Mouse (Mus musculus): ENCODE measurements around the gene Pax8. TPM values are rescaled to one million over a fixed set of nuclear protein-coding genes. Genes with fewer than 3 reads are reported as not detected.

Pax8 gene
- polyA plus RNA-seq, 1 experiment from 2014 or later: not detected

GRCm38 (mm10) chr2:24427866-24428675, 47.3 kb downstream of the Pax8 start:
- no peak for ATAC-seq (ENCODE audit: low read depth)
- WGBS: 37% methylated on average over 12 of the region's 12 CpGs
- Histone ChIP-seq H3K27me3 (ENCODE audit: control insufficient read depth, insufficient read depth, low read depth, low read length) (no peaks in the 10 kb centered on the region), H3K9ac (ENCODE audit: low read length) (no peak overlapping the region), H3K36me3 (ENCODE audit: control insufficient read depth, insufficient read depth, low read length) (no peaks in the 10 kb centered on the region), H3K9me3 (ENCODE audit: control insufficient read depth, low read length) (no peaks in the 10 kb centered on the region), H3K27ac (ENCODE audit: low read length) (no peak overlapping the region), H3K4me3 (ENCODE audit: low read length) (no peak overlapping the region), H3K4me2 (ENCODE audit: low read depth, low read length) (no peak overlapping the region), H3K4me1 (replicated peaks; ENCODE audit: control insufficient read depth, insufficient read depth, low read length) (no peaks in the 10 kb centered on the region)

- WGBS: 75% methylated on average over 2 of the region's 2 CpGs
Measured at GRCm38 (mm10) chr2:24425630-24426029, 49.8 kb downstream of the Pax8 start.

GRCm38 (mm10) chr2:24422815-24423214, 52.6 kb downstream of the Pax8 start:
- no peak overlapping the region for H3K27ac ChIP-seq (ENCODE audit: low read length)
- no peak for ATAC-seq (ENCODE audit: low read depth)
- WGBS: 53% methylated on average over 3 of the region's 3 CpGs
- H3K36me3 ChIP-seq (ENCODE audit: control insufficient read depth, insufficient read depth, low read length): no peaks in the 10 kb centered on the region
- H3K4me2 ChIP-seq (ENCODE audit: low read depth, low read length): no peak overlapping the region
- no peaks in the 10 kb centered on the region for H3K27me3 ChIP-seq (ENCODE audit: control insufficient read depth, insufficient read depth, low read depth, low read length)
- no peaks in the 10 kb centered on the region for H3K9me3 ChIP-seq (ENCODE audit: control insufficient read depth, low read length)
- no peak overlapping the region for H3K4me3 ChIP-seq (ENCODE audit: low read length)
- no peaks in the 10 kb centered on the region for H3K4me1 ChIP-seq (replicated peaks; ENCODE audit: control insufficient read depth, insufficient read depth, low read length)
- no peak overlapping the region for H3K9ac ChIP-seq (ENCODE audit: low read length)

More at GRCm38 (mm10) chr2:24425630-24426029, 49.8 kb downstream of the Pax8 start:
- ATAC-seq (ENCODE audit: low read depth): no peak
- no peaks in the 10 kb centered on the region for H3K4me1 ChIP-seq (replicated peaks; ENCODE audit: control insufficient read depth, insufficient read depth, low read length)
- no peaks in the 10 kb centered on the region for H3K36me3 ChIP-seq (ENCODE audit: control insufficient read depth, insufficient read depth, low read length)
- H3K27ac ChIP-seq (ENCODE audit: low read length): no peak overlapping the region
- no peak overlapping the region for H3K4me3 ChIP-seq (ENCODE audit: low read length)
- H3K9me3 ChIP-seq (ENCODE audit: control insufficient read depth, low read length): no peaks in the 10 kb centered on the region
- H3K27me3 ChIP-seq (ENCODE audit: control insufficient read depth, insufficient read depth, low read depth, low read length): no peaks in the 10 kb centered on the region
- H3K4me2 ChIP-seq (ENCODE audit: low read depth, low read length): no peak overlapping the region
- no peak overlapping the region for H3K9ac ChIP-seq (ENCODE audit: low read length)

GRCm38 (mm10) chr2:24421211-24421863, 54.1 kb downstream of the Pax8 start:
- Histone ChIP-seq H3K9me3 (ENCODE audit: control insufficient read depth, low read length) (no peaks in the 10 kb centered on the region), H3K9ac (ENCODE audit: low read length) (no peak overlapping the region), H3K36me3 (ENCODE audit: control insufficient read depth, insufficient read depth, low read length) (no peaks in the 10 kb centered on the region), H3K27ac (ENCODE audit: low read length) (no peak overlapping the region), H3K4me2 (ENCODE audit: low read depth, low read length) (no peak overlapping the region), H3K4me1 (replicated peaks; ENCODE audit: control insufficient read depth, insufficient read depth, low read length) (no peaks in the 10 kb centered on the region), H3K4me3 (ENCODE audit: low read length) (no peak overlapping the region), H3K27me3 (ENCODE audit: control insufficient read depth, insufficient read depth, low read depth, low read length) (no peaks in the 10 kb centered on the region)
- 83% methylated on average over 6 of the region's 6 CpGs for WGBS
- no peak for ATAC-seq (ENCODE audit: low read depth)

- Histone ChIP-seq H3K27me3 (ENCODE audit: control insufficient read depth, insufficient read depth, low read depth, low read length) (no peaks in the 10 kb centered on the region), H3K9ac (ENCODE audit: low read length) (no peak overlapping the region), H3K4me1 (replicated peaks; ENCODE audit: control insufficient read depth, insufficient read depth, low read length) (peaks cover 9% of the 10 kb centered on the region), H3K4me2 (ENCODE audit: low read depth, low read length) (no peak overlapping the region), H3K36me3 (ENCODE audit: control insufficient read depth, insufficient read depth, low read length) (no peaks in the 10 kb centered on the region), H3K4me3 (ENCODE audit: low read length) (no peak overlapping the region), H3K9me3 (ENCODE audit: control insufficient read depth, low read length) (no peaks in the 10 kb centered on the region), H3K27ac (ENCODE audit: low read length) (no peak overlapping the region)
- no peak for ATAC-seq (ENCODE audit: low read depth)
- 75% methylated on average over 4 of the region's 4 CpGs for WGBS
Measured at GRCm38 (mm10) chr2:24417564-24417963, 57.8 kb downstream of the Pax8 start.

- Histone ChIP-seq H3K9ac (ENCODE audit: low read length) (no peak overlapping the region), H3K9me3 (ENCODE audit: control insufficient read depth, low read length) (no peaks in the 10 kb centered on the region), H3K4me1 (replicated peaks; ENCODE audit: control insufficient read depth, insufficient read depth, low read length) (peaks cover 9% of the 10 kb centered on the region), H3K36me3 (ENCODE audit: control insufficient read depth, insufficient read depth, low read length) (no peaks in the 10 kb centered on the region), H3K4me3 (ENCODE audit: low read length) (no peak overlapping the region), H3K27me3 (ENCODE audit: control insufficient read depth, insufficient read depth, low read depth, low read length) (no peaks in the 10 kb centered on the region), H3K27ac (ENCODE audit: low read length) (no peak overlapping the region), H3K4me2 (ENCODE audit: low read depth, low read length) (no peak overlapping the region)
- WGBS: 13% methylated on average over 2 of the region's 2 CpGs
- no peak for ATAC-seq (ENCODE audit: low read depth)
Measured at GRCm38 (mm10) chr2:24417106-24417505, 58.3 kb downstream of the Pax8 start.

GRCm38 (mm10) chr2:24416668-24417067, 58.7 kb downstream of the Pax8 start:
- H3K9me3 ChIP-seq (ENCODE audit: control insufficient read depth, low read length): no peaks in the 10 kb centered on the region
- 13% methylated on average over 9 of the region's 9 CpGs for WGBS
- no peak overlapping the region for H3K9ac ChIP-seq (ENCODE audit: low read length)
- no peaks in the 10 kb centered on the region for H3K27me3 ChIP-seq (ENCODE audit: control insufficient read depth, insufficient read depth, low read depth, low read length)
- H3K4me1 ChIP-seq (replicated peaks; ENCODE audit: control insufficient read depth, insufficient read depth, low read length): peaks cover 9% of the 10 kb centered on the region
- no peak for ATAC-seq (ENCODE audit: low read depth)
- no peaks in the 10 kb centered on the region for H3K36me3 ChIP-seq (ENCODE audit: control insufficient read depth, insufficient read depth, low read length)
- H3K4me2 ChIP-seq (ENCODE audit: low read depth, low read length): no peak overlapping the region
- no peak overlapping the region for H3K4me3 ChIP-seq (ENCODE audit: low read length)
- no peak overlapping the region for H3K27ac ChIP-seq (ENCODE audit: low read length)

GRCm38 (mm10) chr2:24413677-24414076, 61.7 kb downstream of the Pax8 start:
- 80% methylated on average over 4 of the region's 4 CpGs for WGBS
- H3K4me2 ChIP-seq (ENCODE audit: low read depth, low read length): no peak overlapping the region
- no peak for ATAC-seq (ENCODE audit: low read depth)
- no peaks in the 10 kb centered on the region for H3K27me3 ChIP-seq (ENCODE audit: control insufficient read depth, insufficient read depth, low read depth, low read length)
- no peaks in the 10 kb centered on the region for H3K36me3 ChIP-seq (ENCODE audit: control insufficient read depth, insufficient read depth, low read length)
- no peaks in the 10 kb centered on the region for H3K9me3 ChIP-seq (ENCODE audit: control insufficient read depth, low read length)
- H3K9ac ChIP-seq (ENCODE audit: low read length): no peak overlapping the region
- H3K27ac ChIP-seq (ENCODE audit: low read length): peak overlapping the region; percentile 53
- no peak overlapping the region for H3K4me3 ChIP-seq (ENCODE audit: low read length)
- peaks cover 9% of the 10 kb centered on the region for H3K4me1 ChIP-seq (replicated peaks; ENCODE audit: control insufficient read depth, insufficient read depth, low read length)

- H3K36me3 ChIP-seq (ENCODE audit: control insufficient read depth, insufficient read depth, low read length): no peaks in the 10 kb centered on the region
- peaks cover 9% of the 10 kb centered on the region for H3K4me1 ChIP-seq (replicated peaks; ENCODE audit: control insufficient read depth, insufficient read depth, low read length)
- no peaks in the 10 kb centered on the region for H3K9me3 ChIP-seq (ENCODE audit: control insufficient read depth, low read length)
- WGBS: 22% methylated on average over 3 of the region's 3 CpGs
- no peak overlapping the region for H3K4me2 ChIP-seq (ENCODE audit: low read depth, low read length)
- H3K9ac ChIP-seq (ENCODE audit: low read length): no peak overlapping the region
- no peaks in the 10 kb centered on the region for H3K27me3 ChIP-seq (ENCODE audit: control insufficient read depth, insufficient read depth, low read depth, low read length)
- H3K4me3 ChIP-seq (ENCODE audit: low read length): no peak overlapping the region
- ATAC-seq (ENCODE audit: low read depth): peak; percentile 56
- peak overlapping the region; percentile 53 for H3K27ac ChIP-seq (ENCODE audit: low read length)
Measured at GRCm38 (mm10) chr2:24413172-24413571, 62.2 kb downstream of the Pax8 start.

All from lung, embryonic 16.5 days (tissue).